Mouse (Mus musculus): ENCODE measurements around the gene Rtl6.
A peak's percentile ranks its signal among the peaks of the same experiment; 100 is the strongest.

Gene Rtl6

GRCm38 (mm10) chr15:84557189-84557921 lies at the start of gene Rtl6:
Rtl6 (minus strand) TSS chr15:84557823.
- DNase-seq (ENCODE audit: low spot score in 2 of 2) = peak; percentile 47 to 79

- no peak for DNase-seq (ENCODE audit: low spot score in 2 of 2)
These were observed 45.8 kb upstream of the Rtl6 start for GRCm38 (mm10) chr15:84603267-84603963.

GRCm38 (mm10) chr15:84600977-84601595 lies 43.5 kb upstream of the Rtl6 start:
- DNase-seq (ENCODE audit: low spot score in 2 of 2) = no peak

- DNase-seq (ENCODE audit: low spot score in 2 of 2) = no peak
These were observed 41.3 kb upstream of the Rtl6 start for GRCm38 (mm10) chr15:84598911-84599310.

GRCm38 (mm10) chr15:84597816-84598215 lies 40.2 kb upstream of the Rtl6 start:
- DNase-seq (ENCODE audit: low spot score in 2 of 2) = no peak

- no peak for DNase-seq (ENCODE audit: low spot score in 2 of 2)
These were observed 39.4 kb upstream of the Rtl6 start for GRCm38 (mm10) chr15:84597021-84597420.

GRCm38 (mm10) chr15:84595241-84595945 lies 37.8 kb upstream of the Rtl6 start:
- DNase-seq (ENCODE audit: low spot score in 2 of 2) = no peak

- DNase-seq (ENCODE audit: low spot score in 2 of 2) = peak in 1 of 2 experiments; percentile 40
These were observed 35.9 kb upstream of the Rtl6 start for GRCm38 (mm10) chr15:84593514-84593913.

GRCm38 (mm10) chr15:84592240-84592639 lies 34.6 kb upstream of the Rtl6 start:
- DNase-seq (ENCODE audit: low spot score in 2 of 2) = no peak

- no peak for DNase-seq (ENCODE audit: low spot score in 2 of 2)
These were observed 34.0 kb upstream of the Rtl6 start for GRCm38 (mm10) chr15:84591573-84592139.

- no peak for DNase-seq (ENCODE audit: low spot score in 2 of 2)
These were observed 30.8 kb upstream of the Rtl6 start for GRCm38 (mm10) chr15:84588371-84588821.

GRCm38 (mm10) chr15:84578607-84579006 lies 21.0 kb upstream of the Rtl6 start:
- DNase-seq (ENCODE audit: low spot score in 2 of 2) = no peak

- peak; percentile 16 to 80 for DNase-seq (ENCODE audit: low spot score in 2 of 2)
These were observed 19.4 kb upstream of the Rtl6 start for GRCm38 (mm10) chr15:84577019-84577418.

GRCm38 (mm10) chr15:84566568-84567110 lies 9.0 kb upstream of the Rtl6 start:
- no peak for DNase-seq (ENCODE audit: low spot score in 2 of 2)

- DNase-seq (ENCODE audit: low spot score in 2 of 2) = no peak
These were observed 3.9 kb upstream of the Rtl6 start for GRCm38 (mm10) chr15:84561501-84561900.

GRCm38 (mm10) chr15:84556674-84557073 lies 949 bp downstream of the Rtl6 start:
- DNase-seq (ENCODE audit: low spot score in 2 of 2) = no peak

GRCm38 (mm10) chr15:84551065-84551464 lies 6.6 kb downstream of the Rtl6 start:
- no peak for DNase-seq (ENCODE audit: low spot score in 2 of 2)

GRCm38 (mm10) chr15:84549291-84549797 lies 8.3 kb downstream of the Rtl6 start:
- no peak for DNase-seq (ENCODE audit: low spot score in 2 of 2)

GRCm38 (mm10) chr15:84546028-84546427 lies 11.6 kb downstream of the Rtl6 start:
- DNase-seq (ENCODE audit: low spot score in 2 of 2) = no peak

GRCm38 (mm10) chr15:84541175-84541574 lies 16.4 kb downstream of the Rtl6 start:
- DNase-seq (ENCODE audit: low spot score in 2 of 2) = no peak

- DNase-seq (ENCODE audit: low spot score in 2 of 2) = no peak
These were observed 18.5 kb downstream of the Rtl6 start for GRCm38 (mm10) chr15:84538974-84539588.

Measured in spleen, postnatal 10 days (tissue).